Mouse (Mus musculus) urinary bladder, postnatal 4 days (tissue): Measurements from ENCODE around the gene Obp2b.
"Not testable (repeated sequence)": the region's sequence is repeated elsewhere in the genome, so short reads cannot be mapped to it uniquely, and the experiment has no call there.

Experiments
- DNase-seq, 2 experiments: peaks; one replicate each; pipeline ENCODE4 v3.0.0; 2021 to 2022; ENCODE audit warnings: low spot score in 2 of 2

Gene Obp2b

GRCm38 (mm10) chr2:25736709-25737108 lies at the start of gene Obp2b:
Obp2b (plus strand) TSS chr2:25737009.
- DNase-seq = not testable (repeated sequence)

- peak; percentile 38 to 77 for DNase-seq
Measured at GRCm38 (mm10) chr2:25694605-25695004, 42.2 kb upstream of the Obp2b start.

GRCm38 (mm10) chr2:25696951-25697350 lies 39.9 kb upstream of the Obp2b start:
- no peak for DNase-seq

- DNase-seq = no peak
Measured at GRCm38 (mm10) chr2:25698696-25699095, 38.1 kb upstream of the Obp2b start.

- DNase-seq = not testable (repeated sequence)
Measured at GRCm38 (mm10) chr2:25699743-25700142, 37.1 kb upstream of the Obp2b start, which contains the start of gene Obp2a. Obp2a (plus strand) TSS chr2:25700043.

GRCm38 (mm10) chr2:25701001-25701400 lies 35.8 kb upstream of the Obp2b start:
- DNase-seq = no peak

GRCm38 (mm10) chr2:25703706-25704105 lies 33.1 kb upstream of the Obp2b start:
- DNase-seq = no peak

- DNase-seq = peak; percentile 74 to 76
Measured at GRCm38 (mm10) chr2:25706643-25707481, 29.9 kb upstream of the Obp2b start, which contains the start of gene Bmyc. Bmyc (plus strand) TSS chr2:25706739.

GRCm38 (mm10) chr2:25708121-25708520 lies 28.7 kb upstream of the Obp2b start:
- DNase-seq = no peak

- not testable (repeated sequence) for DNase-seq
Measured at GRCm38 (mm10) chr2:25709056-25709455, 27.8 kb upstream of the Obp2b start.

GRCm38 (mm10) chr2:25709791-25710190 lies 27.0 kb upstream of the Obp2b start:
- not testable (repeated sequence) for DNase-seq

- DNase-seq = not testable (repeated sequence)
Measured at GRCm38 (mm10) chr2:25711641-25712040, 25.2 kb upstream of the Obp2b start.

GRCm38 (mm10) chr2:25717222-25717621 lies 19.6 kb upstream of the Obp2b start:
- no peak for DNase-seq

GRCm38 (mm10) chr2:25733199-25733930 lies 3.4 kb upstream of the Obp2b start:
- DNase-seq = no peak

- DNase-seq = no peak
Measured at GRCm38 (mm10) chr2:25741671-25742070, 4.9 kb downstream of the Obp2b start.

GRCm38 (mm10) chr2:25754201-25754600 lies 17.4 kb downstream of the Obp2b start:
- peak in 1 of 2 experiments; percentile 25 for DNase-seq

- peak in 1 of 2 experiments; percentile 23 for DNase-seq
Measured at GRCm38 (mm10) chr2:25758064-25758625, 21.3 kb downstream of the Obp2b start.

- peak in 1 of 2 experiments; percentile 38 for DNase-seq
Measured at GRCm38 (mm10) chr2:25765269-25765668, 28.5 kb downstream of the Obp2b start, which contains the start of gene Lcn3. Lcn3 (plus strand) TSS chr2:25765569.

- peak in 1 of 2 experiments; percentile 56 for DNase-seq
Measured at GRCm38 (mm10) chr2:25767764-25768163, 31.0 kb downstream of the Obp2b start.

- no peak for DNase-seq
Measured at GRCm38 (mm10) chr2:25773507-25773906, 36.7 kb downstream of the Obp2b start.

GRCm38 (mm10) chr2:25774640-25775039 lies 37.8 kb downstream of the Obp2b start:
- no peak for DNase-seq

- DNase-seq = no peak
Measured at GRCm38 (mm10) chr2:25775991-25776390, 39.2 kb downstream of the Obp2b start.
